Mouse (Mus musculus) adrenal gland, adult 2 months (tissue): ENCODE measurements around the gene Rnf144b. TPM values are rescaled to one million over a fixed set of nuclear protein-coding genes. Genes with fewer than 3 reads are reported as not detected.
A peak's percentile ranks its signal among the peaks of the same experiment; 100 is the strongest.

ENCODE experiments used
- DNase-seq: peaks from one replicate; pipeline ENCODE4 v3.0.0; 2021
- long read RNA-seq: library from polyadenylated mRNA; stranded (forward); transcript quantifications from one replicate; pipeline ENCODE4 v2.0.0, GENCODE M21; 2021
- polyA plus RNA-seq: library from polyadenylated mRNA; depleted of rRNA; stranded (reverse); fragments of >200 nt; gene quantifications from 2 replicates; pipeline ENCODE4 v1.2.3, GENCODE M21; 2012; rRNA removed
- total RNA-seq, 2 experiments: library from RNA; stranded (reverse); gene quantifications; 2 replicates each; pipeline ENCODE4 v1.2.3; 2021

The Rnf144b gene
- 1 to 10 TPM; 2.8 to 5.3 TPM for total RNA-seq
- 2.2 and 3.1 TPM in 2 replicates for polyA plus RNA-seq
- long read RNA-seq = 0 reads

DNA sequence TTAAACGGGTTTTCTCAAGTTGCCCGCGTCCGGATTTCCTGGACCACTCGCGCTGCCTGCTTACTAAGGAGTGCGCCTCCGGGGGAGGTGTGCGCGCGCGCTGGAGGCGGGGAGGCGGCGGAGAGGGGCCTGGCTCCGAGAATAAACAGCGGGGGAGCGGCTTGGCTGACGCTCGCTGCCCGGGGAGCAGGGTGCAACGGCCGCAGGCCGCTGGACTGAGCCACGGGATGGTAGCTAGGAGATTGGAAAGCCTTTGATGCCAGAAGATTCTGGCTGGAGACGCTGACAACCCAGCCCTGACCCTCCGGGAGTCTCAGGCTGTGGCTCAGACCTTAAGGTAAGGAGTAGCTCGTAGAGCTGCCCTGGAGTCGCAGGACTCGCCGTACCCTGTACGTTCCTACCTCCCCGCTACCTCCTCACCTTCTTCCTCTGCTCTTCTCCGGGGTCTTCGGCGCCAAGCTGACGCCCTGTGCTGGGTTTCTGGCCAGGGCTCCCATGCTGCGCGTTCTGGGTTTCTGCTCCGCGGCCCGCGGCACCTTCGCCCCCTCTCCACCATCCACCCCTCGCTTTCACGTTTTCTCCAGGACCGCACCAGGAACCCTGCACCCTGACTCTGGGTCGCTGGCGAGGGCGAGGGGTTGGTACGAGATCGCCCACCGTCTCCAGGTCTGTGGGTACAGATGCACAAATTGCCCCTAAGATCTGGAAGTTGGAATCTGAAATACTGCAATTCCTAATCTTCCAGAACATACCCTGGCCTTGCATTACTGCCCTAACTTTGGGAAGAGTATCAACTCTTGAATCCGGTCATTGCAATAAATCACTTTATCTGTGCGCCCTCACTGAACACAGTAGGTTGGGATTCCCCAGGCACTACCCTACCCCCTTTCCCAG lies at the start of gene Rnf144b:
TSS of gene Rnf144b (plus strand) at position 120 of the 894 bp plus-strand sequence.
- peak; percentile 61 for DNase-seq

DNA sequence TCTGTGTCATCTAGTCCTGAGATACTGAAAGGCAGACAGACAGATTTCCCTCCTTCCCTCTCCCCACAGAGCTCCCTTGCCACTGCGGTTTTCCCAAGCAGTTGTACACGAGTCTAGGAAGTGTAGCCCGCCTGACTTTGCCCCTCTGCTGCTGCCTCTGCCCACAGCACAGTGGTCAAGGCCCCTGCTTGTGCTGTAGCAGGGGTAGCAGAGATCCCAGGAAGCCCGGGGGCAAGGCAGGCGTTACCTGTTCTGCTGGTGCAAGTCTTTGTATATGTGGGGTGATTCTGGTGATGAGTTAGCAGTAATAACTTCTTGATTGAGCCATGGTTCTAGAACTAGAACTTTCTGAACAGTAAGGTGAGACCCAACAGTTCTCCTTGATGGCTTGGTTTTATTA lies 46.3 kb upstream of the Rnf144b start:
- DNase-seq = no peak

DNA sequence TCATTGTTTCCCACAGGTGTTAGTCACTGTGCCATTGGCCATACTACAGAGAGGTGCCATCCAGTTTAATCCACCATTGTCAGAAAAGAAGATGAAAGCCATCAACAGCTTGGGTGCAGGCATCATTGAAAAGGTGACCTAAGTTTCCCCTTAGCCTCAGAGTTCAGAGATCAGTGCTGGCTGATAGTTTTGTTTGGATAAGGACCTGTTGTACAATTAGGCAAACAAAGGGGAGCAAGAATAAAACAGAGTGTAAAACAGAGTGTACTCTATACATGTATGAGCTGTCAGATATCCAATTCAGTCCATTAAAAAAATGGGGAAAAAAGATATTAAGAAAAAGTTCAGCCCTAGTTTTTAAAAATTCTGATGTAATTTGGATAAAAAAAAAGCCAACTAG lies 45.1 kb upstream of the Rnf144b start:
- no peak for DNase-seq

DNA sequence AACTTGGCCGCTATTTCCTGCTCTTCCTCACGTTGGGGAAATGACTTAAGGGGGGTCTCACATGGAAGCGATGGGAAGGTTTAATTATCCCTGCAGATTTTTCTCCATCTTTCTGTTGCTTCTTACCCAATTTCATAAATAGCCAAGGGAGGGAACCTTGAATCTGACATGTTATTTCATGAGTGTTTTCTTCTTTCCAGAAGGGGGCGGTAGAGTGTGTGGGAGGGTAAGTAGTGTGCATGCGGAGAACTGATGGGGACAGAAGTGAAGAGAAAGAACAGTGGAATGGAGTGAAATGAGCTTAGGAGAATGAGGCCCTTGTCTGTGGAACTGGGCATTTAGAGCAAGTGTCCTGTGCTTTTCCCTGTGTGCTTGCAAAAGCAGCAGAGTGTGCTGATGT lies 43.7 kb upstream of the Rnf144b start:
- no peak for DNase-seq

DNA sequence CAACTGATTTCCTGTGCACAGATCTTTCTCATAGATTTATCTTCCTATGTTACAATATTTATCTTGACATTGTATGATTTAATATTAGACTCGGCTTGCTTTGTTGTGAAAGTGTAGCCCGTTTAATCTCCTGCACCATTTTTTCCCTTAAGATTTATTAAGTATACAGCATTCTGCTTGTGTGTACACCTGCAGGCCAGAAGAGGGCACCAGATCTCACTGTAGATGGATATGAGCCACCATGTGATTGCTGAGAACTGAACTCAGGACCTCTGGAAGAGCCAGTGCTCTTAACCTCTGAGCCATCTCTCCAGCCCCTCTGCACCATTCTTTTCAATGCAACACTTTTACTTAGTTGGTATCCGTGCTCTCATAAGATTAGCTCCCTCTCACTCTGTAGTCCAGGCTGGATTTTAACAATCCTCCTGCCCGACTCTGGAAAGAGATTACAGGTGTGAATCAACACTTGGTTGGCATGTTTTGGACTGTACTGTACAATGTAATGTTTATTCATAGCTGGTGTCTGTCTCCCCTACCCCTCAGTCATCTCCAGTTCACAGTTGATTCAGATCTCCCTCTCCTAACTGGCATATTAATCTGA lies 41.5 kb upstream of the Rnf144b start:
- no peak for DNase-seq

DNA sequence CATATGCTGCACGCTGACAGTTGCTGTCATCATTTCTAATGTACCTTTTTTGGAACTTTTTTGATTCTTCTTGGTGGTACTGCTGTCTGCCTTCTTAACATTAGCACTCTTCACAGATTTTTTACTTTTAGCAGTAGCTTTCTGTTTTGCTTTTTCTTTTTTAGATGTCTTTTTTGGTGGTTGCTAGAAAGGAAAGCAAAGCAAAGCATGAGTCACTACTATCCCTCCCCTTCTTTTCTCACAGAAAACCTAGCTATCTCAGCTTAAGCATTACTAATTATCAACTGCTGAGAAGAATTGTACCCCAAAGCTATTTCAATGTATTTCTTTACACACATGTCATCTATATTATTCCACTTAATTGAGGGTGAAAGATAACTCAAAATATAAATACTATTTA lies 34.0 kb upstream of the Rnf144b start:
- DNase-seq = no peak

DNA sequence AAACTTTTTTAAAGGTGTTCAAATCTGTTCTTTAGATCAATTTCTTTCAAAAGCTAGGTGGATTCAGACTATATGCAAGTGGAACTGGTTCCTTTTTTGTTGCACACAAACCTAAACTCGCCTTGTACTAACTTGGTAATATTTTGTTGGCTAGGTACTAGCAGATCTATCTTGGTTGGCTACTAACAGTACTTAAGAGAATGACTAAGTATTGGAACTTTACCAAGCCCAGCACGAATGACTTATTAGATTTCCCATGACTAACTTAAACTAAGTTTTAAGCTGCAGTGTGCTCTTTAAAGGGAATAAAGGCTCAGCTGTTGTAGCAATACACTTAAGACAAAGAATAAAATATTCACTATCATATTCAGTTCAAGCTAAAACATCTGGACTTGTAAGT lies 33.2 kb upstream of the Rnf144b start:
- DNase-seq = no peak

DNA sequence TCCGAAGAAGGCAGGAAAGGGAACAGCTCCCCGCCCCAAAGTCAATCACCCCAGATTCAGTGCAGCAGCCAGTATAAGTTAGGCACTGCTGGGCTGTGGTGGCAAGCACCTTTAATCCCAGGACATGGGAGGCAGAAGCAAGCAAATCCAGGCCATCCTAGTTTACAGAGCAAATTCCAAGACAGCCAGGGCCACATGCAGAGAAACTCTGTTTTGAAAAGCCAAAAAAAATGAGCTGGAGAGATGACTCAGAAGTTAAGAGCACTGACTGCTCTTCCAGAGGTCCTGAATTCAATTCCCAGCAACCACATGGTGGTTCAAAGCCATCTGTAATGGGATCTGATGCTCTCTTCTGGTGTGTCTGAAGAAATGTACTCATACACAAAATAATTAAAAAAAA lies 28.7 kb upstream of the Rnf144b start:
- DNase-seq = no peak

DNA sequence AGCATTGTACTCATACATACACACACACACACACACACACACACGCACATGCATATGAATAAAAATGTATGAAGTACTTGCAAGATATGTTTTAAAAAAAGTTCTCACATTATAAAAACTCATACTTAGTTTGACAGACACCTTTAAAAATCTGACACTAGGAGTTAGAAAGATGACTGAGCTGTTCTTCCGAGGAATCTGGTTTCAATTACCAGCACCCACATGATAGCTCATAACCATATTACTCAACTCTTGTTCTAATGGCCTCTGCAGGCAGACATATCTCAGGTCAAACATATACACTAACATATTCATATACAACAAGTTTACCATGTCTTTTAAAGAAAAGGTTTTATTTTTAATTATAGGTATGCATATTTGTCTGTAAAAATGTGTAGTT lies 25.9 kb upstream of the Rnf144b start:
- DNase-seq = no peak

DNA sequence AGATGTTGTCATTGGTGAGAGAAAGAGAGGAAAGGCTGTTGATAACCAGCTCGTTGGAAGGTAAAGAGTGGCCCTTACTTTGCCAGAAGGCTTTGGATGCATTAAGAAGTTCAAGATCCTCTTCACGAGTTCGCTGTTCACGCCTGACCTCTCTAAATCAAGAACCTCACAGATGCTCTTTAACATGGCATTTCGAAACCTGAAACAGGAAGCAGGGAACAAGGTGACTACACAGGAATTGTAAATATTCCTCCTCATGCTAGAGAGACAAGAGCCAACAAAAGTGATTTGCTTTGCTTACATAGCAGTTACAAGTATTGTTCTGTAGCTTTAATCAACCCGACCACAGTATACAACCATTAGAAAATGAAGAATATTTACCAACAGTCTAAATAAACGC lies 23.2 kb upstream of the Rnf144b start:
- DNase-seq = no peak

DNA sequence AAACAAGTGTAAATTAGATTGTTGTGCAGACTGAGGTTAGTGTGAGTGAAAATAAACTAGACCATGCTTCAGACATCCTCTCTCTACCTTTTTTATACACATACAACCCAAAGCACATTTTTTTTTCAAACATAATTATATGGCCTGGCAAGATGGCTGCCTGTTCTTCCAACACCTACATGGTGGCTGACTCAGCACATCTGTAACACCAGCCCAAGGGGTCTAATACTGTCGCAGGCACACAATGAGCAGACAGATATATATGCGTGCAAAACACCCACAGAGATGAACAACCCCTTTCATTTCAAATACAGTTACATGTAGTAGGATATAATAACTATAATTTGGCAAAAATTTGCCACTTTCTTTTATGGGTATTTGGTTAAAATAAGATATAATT lies 21.9 kb upstream of the Rnf144b start:
- no peak for DNase-seq

DNA sequence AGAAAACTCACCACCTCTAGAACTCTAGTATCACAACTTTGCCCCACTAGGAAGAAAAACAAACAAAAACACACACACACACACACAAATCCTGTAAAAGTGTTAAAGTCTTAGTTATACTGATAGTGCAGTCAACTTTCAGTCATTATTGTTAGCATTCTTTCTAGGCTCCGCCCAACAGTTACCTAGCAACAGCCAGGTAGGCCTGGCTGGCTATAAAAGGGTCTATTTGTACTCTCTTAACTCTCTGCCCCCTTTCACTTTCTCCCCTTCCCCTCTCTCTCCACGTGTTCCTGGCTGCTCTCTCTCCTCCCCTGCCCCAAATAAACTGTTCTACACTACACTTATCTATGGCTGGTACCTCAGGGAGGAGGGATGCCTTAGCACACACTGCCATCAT lies 18.3 kb upstream of the Rnf144b start:
- DNase-seq = no peak

DNA sequence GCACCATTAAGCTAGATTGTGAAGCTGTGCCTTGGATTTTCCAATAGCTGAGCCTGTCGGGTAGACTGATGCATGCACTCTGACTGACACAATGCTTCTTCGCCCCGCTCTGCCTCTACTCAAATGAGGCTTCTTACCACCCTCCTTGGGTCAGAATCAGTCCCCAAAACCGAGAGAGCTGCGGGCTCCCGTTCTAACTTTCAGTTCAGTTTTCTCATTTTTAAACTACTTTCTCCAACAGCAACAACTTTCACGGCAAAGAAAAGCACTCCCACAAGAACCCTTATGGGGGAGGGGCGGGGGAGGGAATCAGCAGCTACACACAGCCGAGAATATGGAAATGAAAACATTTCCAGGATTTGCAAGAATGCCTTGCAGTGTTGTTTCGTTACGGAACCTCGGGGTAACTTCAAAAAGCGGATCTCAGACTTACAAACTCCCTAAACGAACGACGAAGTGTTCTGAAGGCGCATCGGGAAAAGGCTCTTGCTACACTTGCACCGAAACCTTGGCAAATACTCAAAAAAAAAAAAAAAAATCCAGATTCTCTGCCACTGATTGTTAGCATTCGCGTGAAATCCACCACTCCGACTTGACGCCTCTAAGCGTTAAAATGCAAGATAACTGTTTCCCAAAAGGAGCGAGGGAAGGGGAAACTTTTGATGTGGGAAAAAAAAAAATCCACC lies 17.5 kb upstream of the Rnf144b start:
- DNase-seq = peak; percentile 42

DNA sequence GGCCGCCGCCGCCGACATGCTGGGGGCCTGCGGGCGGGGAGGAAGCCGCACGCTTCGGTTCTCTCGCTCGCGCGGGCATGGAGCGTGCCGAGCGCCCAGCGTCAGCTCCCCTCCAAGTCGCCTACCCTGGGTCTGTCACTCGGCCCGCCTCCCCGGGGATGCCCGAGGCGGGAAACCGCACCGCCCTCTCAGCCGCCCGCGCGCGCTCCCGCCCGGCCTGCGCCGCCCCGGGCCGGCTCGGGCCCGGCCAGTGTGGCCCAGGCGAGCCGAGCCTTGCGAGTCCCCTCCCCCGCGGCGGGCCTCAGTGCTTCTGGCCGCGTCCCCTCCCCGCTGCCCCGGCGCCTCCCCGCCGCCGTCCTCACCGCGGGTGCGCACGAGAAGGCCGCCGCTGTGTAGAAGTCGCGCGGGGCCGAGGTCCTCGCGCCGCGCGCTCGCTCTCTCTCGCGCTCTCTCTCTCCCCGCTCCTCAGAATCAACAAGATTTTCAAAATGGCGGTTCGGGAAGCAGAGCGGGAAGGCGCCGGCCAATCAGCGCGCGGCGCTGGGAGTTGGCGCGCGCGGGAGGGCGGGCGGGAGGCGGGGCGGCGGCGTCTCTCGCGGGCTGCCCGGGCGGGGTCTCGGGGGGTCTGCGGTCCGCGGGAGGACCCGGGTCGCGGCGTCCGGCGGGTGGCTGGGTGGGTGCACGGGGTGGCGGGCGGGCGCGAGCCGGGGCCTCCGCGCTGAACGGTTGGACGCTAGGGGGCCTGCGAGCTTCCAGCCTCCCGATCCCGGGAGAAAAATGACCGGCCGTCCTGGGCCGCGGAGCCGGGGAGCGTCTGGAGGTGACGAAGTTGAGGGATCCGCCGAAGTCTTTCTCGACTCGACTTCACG lies 16.5 kb upstream of the Rnf144b start, which contains the start of gene Dek:
TSS of gene Dek (minus strand) at position 491 of the 869 bp plus-strand sequence.
- peak; percentile 93 for DNase-seq

DNA sequence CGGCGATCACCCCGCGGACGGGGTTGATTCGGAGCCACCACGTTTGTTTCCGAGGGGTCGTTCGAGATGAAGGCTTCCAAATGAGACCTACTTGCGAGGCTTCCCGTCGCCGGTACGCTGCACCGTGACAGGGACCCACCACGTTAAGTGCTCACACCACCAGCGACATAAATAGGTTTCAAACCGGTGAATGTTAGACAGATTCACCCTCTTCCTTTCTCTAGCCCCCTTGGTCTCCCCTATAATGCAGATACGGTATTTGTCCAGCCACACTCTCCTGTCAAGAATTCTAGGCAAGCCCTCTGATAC lies 15.9 kb upstream of the Rnf144b start:
- no peak for DNase-seq

DNA sequence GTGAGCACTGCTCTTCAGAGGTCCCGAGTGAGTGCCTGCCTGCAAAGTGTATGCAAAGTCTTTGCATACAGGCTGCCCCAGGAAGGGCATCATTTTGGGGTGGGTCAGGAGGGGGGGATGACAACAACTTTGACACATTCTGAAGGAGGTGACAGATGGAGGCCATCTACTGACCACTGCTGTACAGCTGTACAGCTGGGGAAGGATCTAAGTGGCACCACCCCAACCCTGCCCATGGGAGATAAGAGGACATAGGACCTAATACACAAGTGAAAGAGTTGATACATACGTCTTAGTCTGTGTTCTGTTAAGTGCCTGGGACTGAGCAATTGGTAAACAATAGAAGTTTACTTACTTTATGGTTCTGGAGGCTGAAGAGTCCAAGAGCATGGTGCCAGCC lies 13.2 kb upstream of the Rnf144b start:
- no peak for DNase-seq

DNA sequence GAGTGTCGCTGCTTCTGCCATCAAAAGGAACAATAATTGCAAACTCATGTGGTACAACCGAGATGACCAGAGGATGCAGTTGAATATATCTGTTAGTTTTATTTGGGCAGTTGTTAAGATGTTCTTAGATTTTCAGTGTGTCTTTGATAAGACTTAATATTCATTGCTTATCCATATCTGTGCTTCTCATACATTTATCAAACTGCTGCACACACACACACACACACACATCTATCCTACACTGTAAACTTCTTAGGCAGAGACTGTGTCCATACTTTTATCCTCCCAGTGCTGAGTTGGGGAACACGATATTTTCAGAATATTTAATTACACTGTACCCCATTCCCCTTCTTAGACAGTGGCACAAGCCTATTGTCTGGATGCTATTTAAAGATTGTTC lies 11.3 kb upstream of the Rnf144b start:
- no peak for DNase-seq

DNA sequence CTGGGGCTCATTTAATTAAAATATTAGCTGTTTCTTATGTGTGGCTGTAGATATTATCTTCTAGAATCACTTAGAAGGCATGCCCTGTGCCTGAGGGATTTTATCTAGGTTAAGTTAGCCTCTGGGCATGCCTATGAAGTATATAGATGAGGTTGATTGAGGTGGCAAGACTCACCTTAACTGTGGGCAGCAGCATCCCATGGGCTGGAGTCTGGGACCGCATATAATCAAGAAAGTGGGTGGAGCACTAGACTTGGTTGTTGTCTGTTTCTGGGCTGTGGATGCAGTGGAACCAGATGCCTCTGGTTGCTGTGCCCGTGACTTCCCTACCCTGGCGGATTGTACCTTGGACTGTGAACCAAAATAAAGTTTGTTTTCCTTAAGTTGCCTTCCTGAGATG lies 10.4 kb upstream of the Rnf144b start:
- DNase-seq = no peak

DNA sequence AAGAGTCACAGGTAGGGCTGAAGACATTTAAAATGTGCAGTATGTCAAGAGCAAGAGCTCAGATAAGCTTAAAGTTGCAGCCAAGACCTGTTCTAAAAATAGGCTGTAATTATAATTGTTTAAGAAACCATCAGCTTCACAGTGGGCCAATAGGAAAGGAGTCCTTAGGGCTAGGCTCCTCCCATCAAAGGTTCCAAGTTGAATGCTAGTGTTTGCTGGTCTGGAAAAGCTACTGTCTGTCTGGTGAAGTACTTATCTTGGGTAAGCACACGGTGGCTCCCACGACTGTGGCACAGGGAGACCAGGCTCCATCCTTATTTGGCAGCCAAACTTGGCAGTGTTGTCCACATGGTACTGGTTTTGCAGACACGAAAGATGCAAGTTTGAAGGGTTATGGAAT lies 9.5 kb upstream of the Rnf144b start:
- no peak for DNase-seq

DNA sequence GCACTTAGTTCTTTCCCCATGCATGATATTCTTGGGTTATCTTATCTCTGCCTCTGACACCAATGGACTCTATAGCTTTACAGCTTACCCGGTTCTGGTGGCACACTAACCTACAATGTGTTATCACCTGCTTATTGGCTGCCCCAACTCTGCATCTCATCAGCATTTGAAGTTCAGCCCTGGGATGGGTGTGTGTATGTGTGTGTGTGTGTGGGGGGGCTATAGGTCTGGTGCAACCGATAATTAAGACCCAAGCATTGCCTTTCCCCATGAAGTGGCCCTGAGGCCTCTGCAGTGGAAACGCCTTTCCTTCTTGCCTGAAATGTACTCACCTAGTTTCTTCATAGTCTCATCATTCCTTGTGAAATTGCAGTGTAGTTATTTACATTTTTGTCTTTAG lies 6.5 kb upstream of the Rnf144b start:
- DNase-seq = no peak

DNA sequence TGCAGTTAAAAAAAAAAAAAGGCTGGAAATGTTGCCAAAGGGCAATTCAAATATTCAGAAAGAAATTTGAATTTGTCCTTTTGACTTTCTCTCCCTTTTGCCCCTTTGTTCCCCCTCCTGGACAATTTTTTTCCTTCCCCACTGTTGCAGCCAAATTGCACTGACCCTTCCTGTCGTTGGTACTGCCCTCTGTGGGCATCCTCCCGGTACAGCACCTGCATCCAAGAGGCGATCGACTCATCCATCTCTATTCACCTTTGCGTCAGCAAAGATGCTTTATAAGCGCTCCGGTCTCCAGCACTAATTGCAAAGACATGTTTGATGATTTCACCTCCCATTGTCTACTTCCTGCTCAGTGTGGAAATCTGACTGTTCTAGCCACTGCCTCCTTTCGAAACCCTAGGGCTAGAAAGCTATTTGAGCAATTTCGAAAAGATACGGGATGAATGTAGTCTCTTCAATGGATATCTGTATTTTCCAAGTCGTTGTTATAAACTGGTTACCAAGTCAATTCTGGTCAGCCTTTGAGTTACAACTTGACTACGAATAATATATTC lies 1.0 kb upstream of the Rnf144b start:
- DNase-seq = no peak

DNA sequence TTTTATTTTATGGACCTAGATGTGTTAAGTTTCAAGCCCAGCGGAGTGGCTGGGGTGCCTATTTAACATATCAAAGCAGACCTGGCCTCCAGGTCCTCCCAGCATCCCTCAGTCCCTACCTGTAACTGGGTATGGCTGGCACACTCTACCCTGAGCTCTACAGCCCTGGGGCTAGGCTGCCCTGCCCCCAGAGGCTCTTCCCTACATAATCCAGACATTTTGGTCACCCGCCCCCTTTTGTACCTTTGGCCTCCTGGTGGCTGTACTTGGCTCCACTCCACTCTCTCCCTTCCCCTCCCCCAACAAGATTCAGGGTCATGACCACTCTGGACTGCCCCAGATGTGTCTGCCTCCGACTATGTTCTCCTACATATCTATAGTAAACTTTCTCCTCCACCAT lies 2.0 kb downstream of the Rnf144b start:
- no peak for DNase-seq
